Mouse (Mus musculus) thymus, adult 2 months (tissue): ENCODE measurements around the gene Rnf215.

ENCODE experiments used
- CTCF ChIP-seq: fragments of 200-500 bp; IDR thresholded peaks from 2 replicates; pipeline ENCODE4 v1.5.1; 2012; ENCODE audit warnings: mild to moderate bottlenecking, control low read depth, low read length, moderate library complexity, borderline replicate concordance; ENCODE audit not compliant: control insufficient read depth, poor library complexity, insufficient read depth; ENCODE audit errors: extremely low read depth
- POLR2A ChIP-seq: fragments of 200-500 bp; IDR thresholded peaks from 2 replicates; pipeline ENCODE4 v1.6.1; 2012; ENCODE audit warnings: mild to moderate bottlenecking, low read length, control low read depth, moderate library complexity; ENCODE audit not compliant: control insufficient read depth, poor library complexity, insufficient read depth; ENCODE audit errors: extremely low read depth

GRCm38 (mm10) chr11:4097091-4097621 lies 37.8 kb upstream of the Rnf215 start:
- TF ChIP-seq CTCF (no peak), POLR2A (no peak)
